Mouse (Mus musculus): Measurements from ENCODE around the gene Mrps23. TPM values are rescaled to one million over a fixed set of nuclear protein-coding genes. Genes with fewer than 3 reads are reported as not detected.

The Mrps23 gene
- polyA plus RNA-seq, 1 experiment from 2014 or later = 28.7 TPM

GRCm38 (mm10) chr11:88240275-88240674, 36.1 kb downstream of the Mrps23 start:
- WGBS (ENCODE audit: insufficient replicate concordance) = 87% methylated on average over 10 of the region's 10 CpGs
- no peak overlapping the region for H3K27ac ChIP-seq (ENCODE audit: low read depth)
- ATAC-seq = no peak

DNA sequence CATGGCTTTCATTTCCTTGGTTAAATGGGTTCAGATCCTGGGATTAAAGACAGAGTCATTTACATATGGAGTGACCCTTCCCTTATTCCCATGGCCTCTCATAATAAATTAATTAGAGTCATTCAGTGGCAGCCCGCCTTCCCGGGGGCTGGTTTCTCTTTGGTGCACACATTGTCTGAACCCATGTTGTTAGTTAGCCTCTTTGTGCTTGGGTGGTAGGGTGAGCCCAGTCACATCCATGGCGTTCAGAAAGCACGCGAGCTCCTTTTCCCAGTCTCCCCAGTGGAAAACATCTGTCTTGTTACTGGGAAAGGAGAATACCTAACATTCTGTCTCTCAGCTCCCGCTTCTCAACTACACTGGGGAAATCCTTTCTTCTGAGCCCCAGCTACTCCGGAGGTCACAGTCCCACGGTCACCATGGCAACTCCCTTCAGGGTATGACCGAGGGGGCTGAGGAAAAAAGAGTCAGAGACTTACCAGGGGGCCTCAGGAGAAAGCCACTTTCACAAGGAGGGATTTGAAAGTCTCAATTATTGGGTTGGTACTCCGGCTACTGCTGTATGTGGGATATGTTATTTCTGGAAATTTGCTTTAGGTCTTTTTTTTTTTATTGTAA, 36.7 kb downstream of the Mrps23 start:
- Histone ChIP-seq H3K9me3 (ENCODE audit: low read length) (no peaks in the 10 kb centered on the region), H3K27me3 (ENCODE audit: insufficient read depth, low read length) (no peaks in the 10 kb centered on the region), H3K4me2 (ENCODE audit: low read depth, low read length) (no peak overlapping the region), H3K27ac (ENCODE audit: low read depth) (no peak overlapping the region), H3K9ac (replicated peaks) (no peak overlapping the region), H3K36me3 (replicated peaks; ENCODE audit: insufficient read depth, low read length) (no peaks in the 10 kb centered on the region), H3K4me1 (ENCODE audit: insufficient read depth) (peaks cover 4% of the 10 kb centered on the region; the same call in 1 of the 2 replicates), H3K4me3 (ENCODE audit: low read depth, low read length) (no peak overlapping the region)
- ATAC-seq (no peak), DNase-seq (no peak)
- no peak for TF ChIP-seq CTCF (IDR thresholded peaks at IDR 0.05; ENCODE audit: low read depth)
- 48% methylated on average over 10 of the region's 10 CpGs for WGBS (ENCODE audit: insufficient replicate concordance)

More at GRCm38 (mm10) chr11:88240275-88240674, 36.1 kb downstream of the Mrps23 start:
- Histone ChIP-seq H3K27me3 (ENCODE audit: insufficient read depth, low read length) (no peaks in the 10 kb centered on the region), H3K4me3 (ENCODE audit: low read depth, low read length) (no peak overlapping the region), H3K9me3 (ENCODE audit: low read length) (no peaks in the 10 kb centered on the region), H3K9ac (replicated peaks) (no peak overlapping the region), H3K4me2 (ENCODE audit: low read depth, low read length) (no peak overlapping the region), H3K4me1 (ENCODE audit: insufficient read depth) (peaks cover 6% of the 10 kb centered on the region; the same call in 1 of the 2 replicates), H3K36me3 (replicated peaks; ENCODE audit: insufficient read depth, low read length) (no peaks in the 10 kb centered on the region)
- DNase-seq = no peak
- TF ChIP-seq CTCF (IDR thresholded peaks at IDR 0.05; ENCODE audit: low read depth) (no peak), EP300 (IDR thresholded peaks at IDR 0.05; ENCODE audit: low read depth) (no peak)

GRCm38 (mm10) chr11:88241468-88242301, 37.5 kb downstream of the Mrps23 start:
- H3K27ac ChIP-seq (ENCODE audit: low read depth) = peak overlapping the region; percentile 62; the same call in 1 of the 2 replicates
- peak; percentile 97 for ATAC-seq
- peak; percentile 29 for DNase-seq
- no peaks in the 10 kb centered on the region for H3K9me3 ChIP-seq (ENCODE audit: low read length)
- no peak overlapping the region for H3K4me2 ChIP-seq (ENCODE audit: low read depth, low read length)
- no peak for TF ChIP-seq EP300 (IDR thresholded peaks at IDR 0.05; ENCODE audit: low read depth)
- TF ChIP-seq CTCF (IDR thresholded peaks at IDR 0.05; ENCODE audit: low read depth) = no peak
- 54% methylated on average over 12 of the region's 12 CpGs for WGBS (ENCODE audit: insufficient replicate concordance)
- no peaks in the 10 kb centered on the region for H3K27me3 ChIP-seq (ENCODE audit: insufficient read depth, low read length)
- H3K36me3 ChIP-seq (replicated peaks; ENCODE audit: insufficient read depth, low read length) = no peaks in the 10 kb centered on the region
- no peak overlapping the region for H3K9ac ChIP-seq (replicated peaks)
- H3K4me1 ChIP-seq (ENCODE audit: insufficient read depth) = peaks cover 4% of the 10 kb centered on the region; the same call in 1 of the 2 replicates
- H3K4me3 ChIP-seq (ENCODE audit: low read depth, low read length) = no peak overlapping the region

GRCm38 (mm10) chr11:88245581-88246170, 41.5 kb downstream of the Mrps23 start:
- no peak overlapping the region for H3K27ac ChIP-seq (ENCODE audit: low read depth)
- H3K36me3 ChIP-seq (replicated peaks; ENCODE audit: insufficient read depth, low read length) = no peaks in the 10 kb centered on the region
- no peaks in the 10 kb centered on the region for H3K9me3 ChIP-seq (ENCODE audit: low read length)
- no peak overlapping the region for H3K4me2 ChIP-seq (ENCODE audit: low read depth, low read length)
- no peak overlapping the region for H3K4me3 ChIP-seq (ENCODE audit: low read depth, low read length)
- no peaks in the 10 kb centered on the region for H3K27me3 ChIP-seq (ENCODE audit: insufficient read depth, low read length)
- H3K4me1 ChIP-seq (ENCODE audit: insufficient read depth) = peaks cover 4% of the 10 kb centered on the region; the same call in 1 of the 2 replicates
- ATAC-seq (no peak), DNase-seq (no peak)
- 79% methylated on average over 14 of the region's 14 CpGs for WGBS (ENCODE audit: insufficient replicate concordance)
- no peak overlapping the region for H3K9ac ChIP-seq (replicated peaks)
- TF ChIP-seq CTCF (IDR thresholded peaks at IDR 0.05; ENCODE audit: low read depth) = no peak
- no peak for TF ChIP-seq EP300 (IDR thresholded peaks at IDR 0.05; ENCODE audit: low read depth)

- Histone ChIP-seq H3K4me2 (ENCODE audit: low read depth, low read length) (no peak overlapping the region), H3K9ac (replicated peaks) (no peak overlapping the region), H3K4me1 (ENCODE audit: insufficient read depth) (0 out of 2 replicates have a peak, but pooled peaks cover 2% of the 10 kb centered on the region), H3K4me3 (ENCODE audit: low read depth, low read length) (no peak overlapping the region), H3K27ac (ENCODE audit: low read depth) (no peak overlapping the region), H3K27me3 (ENCODE audit: insufficient read depth, low read length) (0 out of 2 replicates have a peak, but pooled peaks cover 4% of the 10 kb centered on the region), H3K36me3 (replicated peaks; ENCODE audit: insufficient read depth, low read length) (no peaks in the 10 kb centered on the region), H3K9me3 (ENCODE audit: low read length) (no peaks in the 10 kb centered on the region)
- 67% methylated on average over 5 of the region's 5 CpGs for WGBS (ENCODE audit: insufficient replicate concordance)
- TF ChIP-seq EP300 (IDR thresholded peaks at IDR 0.05; ENCODE audit: low read depth) (no peak), CTCF (IDR thresholded peaks at IDR 0.05; ENCODE audit: low read depth) (no peak)
- no peak for DNase-seq
- ATAC-seq = no peak
Observed at GRCm38 (mm10) chr11:88248636-88249035, 44.4 kb downstream of the Mrps23 start.

- TF ChIP-seq EP300 (IDR thresholded peaks at IDR 0.05; ENCODE audit: low read depth) = no peak
- TF ChIP-seq CTCF (IDR thresholded peaks at IDR 0.05; ENCODE audit: low read depth) = no peak
- peak; percentile 35 for DNase-seq
- no peak overlapping the region for H3K9ac ChIP-seq (replicated peaks)
Observed at GRCm38 (mm10) chr11:88250568-88250967, 46.4 kb downstream of the Mrps23 start.

More at GRCm38 (mm10) chr11:88250568-88250967, 46.4 kb downstream of the Mrps23 start:
- no peaks in the 10 kb centered on the region for H3K36me3 ChIP-seq (replicated peaks; ENCODE audit: insufficient read depth, low read length)
- 59% methylated on average over 3 of the region's 3 CpGs for WGBS (ENCODE audit: insufficient replicate concordance)
- no peak overlapping the region for H3K27ac ChIP-seq (ENCODE audit: low read depth)
- H3K4me3 ChIP-seq (ENCODE audit: low read depth, low read length) = no peak overlapping the region
- H3K9me3 ChIP-seq (ENCODE audit: low read length) = no peaks in the 10 kb centered on the region
- no peak overlapping the region for H3K4me2 ChIP-seq (ENCODE audit: low read depth, low read length)
- 0 out of 2 replicates have a peak, but pooled peaks cover 2% of the 10 kb centered on the region for H3K4me1 ChIP-seq (ENCODE audit: insufficient read depth)
- H3K27me3 ChIP-seq (ENCODE audit: insufficient read depth, low read length) = 0 out of 2 replicates have a peak, but pooled peaks cover 10% of the 10 kb centered on the region
- ATAC-seq = no peak
